Mouse (Mus musculus) large intestine, adult 2 months (tissue): ENCODE data around the gene Gm10181. TPM values are rescaled to one million over a fixed set of nuclear protein-coding genes. Genes with fewer than 3 reads are reported as not detected.
A peak's percentile ranks its signal among the peaks of the same experiment; 100 is the strongest.
"Not testable (repeated sequence)": the region's sequence is repeated elsewhere in the genome, so short reads cannot be mapped to it uniquely, and the experiment has no call there.

Experiments used
- DNase-seq: peaks from one replicate; pipeline ENCODE4 v3.0.0-alpha.2; 2012; ENCODE audit warnings: low read depth, low spot score
- WGBS: fragments of 180-500 bp; shearing (Covaris S2); methylation state at CpG from one replicate; pipeline ENCODE4 v1.1.7; 2018; 5-methylcytosine and 5-hydroxymethylcytosine counted together
- polyA plus RNA-seq: library from polyadenylated mRNA; depleted of rRNA; stranded (reverse); fragments of >200 nt; gene quantifications from 2 replicates; pipeline ENCODE4 v1.2.3, GENCODE M21; 2012; rRNA removed

Gm10181 gene
- not detected in 2 replicates for polyA plus RNA-seq

DNA sequence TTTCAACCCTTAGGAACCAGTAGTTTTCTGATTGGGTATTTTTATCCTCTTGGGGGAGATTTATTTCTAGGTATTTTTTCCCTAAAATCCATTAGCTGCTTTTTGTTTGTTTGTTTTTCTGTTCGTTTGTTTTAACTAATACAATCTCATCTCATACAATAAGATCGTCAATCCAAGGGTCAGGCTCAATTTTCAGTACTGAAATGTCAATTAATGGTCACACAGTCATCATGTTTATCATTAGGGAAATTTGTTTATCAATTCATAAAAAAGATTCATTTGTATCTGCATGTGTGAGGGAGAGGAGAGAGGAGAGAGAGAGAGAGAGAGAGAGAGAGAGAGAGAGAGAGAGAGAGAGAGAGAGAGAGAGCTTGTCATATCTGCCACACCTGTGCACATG lies at the start of gene Gm10181:
Gene Gm10181 (plus strand): TSS at position 301 of the 400 bp plus-strand sequence.
- no peak for DNase-seq
- WGBS = 65% methylated on average over 2 of the region's 2 CpGs

DNA sequence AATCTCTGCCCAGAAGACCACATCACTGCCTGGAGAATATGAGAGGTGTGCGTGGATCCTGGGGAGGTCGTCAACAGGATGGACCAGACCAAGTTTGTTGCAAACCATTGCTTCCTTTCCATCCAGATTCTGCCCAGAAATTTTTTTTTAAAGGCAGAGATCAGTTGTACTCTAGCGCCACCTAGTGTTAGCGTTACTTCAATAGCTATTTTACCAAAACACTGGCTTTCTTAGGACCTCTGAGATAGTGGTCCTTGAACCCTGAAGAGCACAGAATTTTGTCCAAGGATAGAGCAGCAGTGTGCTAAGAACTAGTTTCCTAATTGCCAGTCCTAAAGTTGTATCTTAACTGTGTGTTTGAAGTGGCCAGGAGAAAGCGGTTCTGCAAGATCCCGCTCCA lies 47.6 kb upstream of the Gm10181 start:
- 26% methylated on average over 6 of the region's 6 CpGs for WGBS
- peak; percentile 7 for DNase-seq

DNA sequence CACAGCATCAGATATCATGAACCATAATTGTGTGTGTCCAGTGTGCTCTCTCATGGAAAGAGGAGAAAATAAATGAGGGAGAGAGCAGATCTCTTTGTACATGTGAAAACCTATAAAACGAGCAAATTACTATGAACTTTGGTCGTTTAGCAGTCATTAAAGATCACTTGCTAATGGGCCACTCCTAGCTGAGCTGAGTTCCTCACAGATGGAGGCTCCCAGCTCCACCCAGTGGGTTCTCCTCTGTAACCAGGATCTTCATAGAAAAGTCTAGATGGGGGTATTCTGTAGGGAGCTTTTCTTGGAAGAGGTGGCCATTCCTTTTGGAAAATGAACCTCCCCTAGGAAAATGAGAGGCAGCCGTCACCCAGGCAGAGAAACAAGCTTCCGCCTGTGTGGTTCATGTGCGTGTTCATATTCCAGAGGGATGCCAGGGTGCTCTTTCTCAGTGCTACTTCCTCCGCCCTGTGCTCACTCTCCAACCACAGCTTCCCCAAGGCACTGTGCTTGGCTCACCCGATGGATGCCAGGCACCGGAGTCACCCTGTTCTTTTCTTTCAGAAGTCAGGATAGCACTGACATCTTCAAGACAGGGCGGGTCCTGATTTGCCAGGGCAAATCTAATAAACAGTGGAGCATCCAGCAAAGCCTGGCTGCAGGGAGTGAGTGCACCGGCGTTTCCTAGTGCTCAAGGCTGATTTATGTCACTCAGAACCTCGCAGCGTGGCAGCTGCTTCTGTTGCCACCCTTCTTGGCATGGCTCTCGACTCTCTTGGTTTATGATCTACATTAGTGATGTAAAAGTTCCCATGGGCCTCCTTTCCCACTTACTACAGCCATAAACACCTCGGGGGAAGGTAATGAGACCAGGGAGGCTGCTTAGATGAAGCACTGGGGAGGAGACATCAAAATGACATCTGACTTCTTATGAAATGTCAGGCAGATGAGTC lies 46.8 kb upstream of the Gm10181 start:
- no peak for DNase-seq
- 39% methylated on average over 15 of the region's 15 CpGs for WGBS

DNA sequence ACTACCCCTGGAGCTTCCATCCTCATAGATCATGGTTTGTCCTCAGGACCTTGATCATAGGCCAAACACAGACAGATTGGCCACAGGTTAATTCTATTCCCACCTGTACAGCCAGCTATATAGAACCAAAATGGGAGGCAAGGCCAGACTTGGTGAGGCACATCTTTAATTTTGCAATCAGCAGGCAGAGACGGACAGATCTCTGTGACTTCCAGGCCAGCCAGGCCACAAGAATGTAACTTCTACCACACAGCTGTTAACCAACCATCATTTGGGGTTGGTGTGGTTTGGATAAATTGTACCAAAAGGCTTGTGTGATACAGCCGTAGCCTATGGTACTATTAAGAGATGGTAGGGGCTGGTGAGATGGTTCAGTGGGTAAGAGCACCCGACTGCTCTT lies 44.9 kb upstream of the Gm10181 start:
- no peak for DNase-seq
- WGBS = 87% methylated on average over 3 of the region's 3 CpGs

DNA sequence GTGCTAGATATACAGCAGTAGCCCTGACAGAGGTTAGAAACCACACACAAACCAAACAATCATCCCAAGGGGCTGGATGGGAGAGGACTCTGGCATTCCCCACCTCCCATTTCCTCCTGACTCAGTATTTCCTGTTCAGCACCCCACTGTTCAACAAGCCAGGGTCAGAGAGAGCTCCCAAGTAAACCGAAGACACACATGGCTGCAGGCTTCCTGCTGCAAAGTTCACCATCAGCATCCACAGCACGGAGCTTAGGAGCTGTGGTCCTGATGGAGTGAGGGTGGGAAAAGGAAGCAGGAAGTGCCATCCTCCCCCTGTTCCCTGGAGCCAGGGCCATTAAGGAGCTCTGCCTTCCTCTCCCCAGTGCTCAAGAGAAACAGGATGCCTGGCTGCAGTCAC lies 40.9 kb upstream of the Gm10181 start:
- 37% methylated on average over 2 of the region's 2 CpGs for WGBS
- no peak for DNase-seq

DNA sequence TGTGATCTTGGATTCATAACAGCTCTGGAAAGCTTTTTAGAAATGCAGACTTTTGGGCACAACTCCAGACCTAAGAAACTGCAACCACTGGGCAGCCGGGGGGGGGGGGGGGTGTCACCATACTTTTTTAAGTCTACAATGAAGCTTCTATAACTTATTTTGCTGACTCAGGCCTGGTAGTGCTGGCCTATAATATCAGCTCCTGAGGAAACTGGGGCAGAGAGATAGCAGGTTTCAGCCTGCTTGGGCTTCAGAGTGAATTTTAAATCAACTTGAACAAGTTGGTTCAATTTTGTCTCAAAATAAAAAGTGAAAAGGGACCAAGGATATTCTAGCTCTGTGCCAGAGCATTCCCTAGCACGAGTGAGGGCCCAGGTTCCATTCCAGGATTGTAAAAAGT lies 40.3 kb upstream of the Gm10181 start:
- WGBS = 52% methylated on average over 2 of the region's 2 CpGs
- no peak for DNase-seq

DNA sequence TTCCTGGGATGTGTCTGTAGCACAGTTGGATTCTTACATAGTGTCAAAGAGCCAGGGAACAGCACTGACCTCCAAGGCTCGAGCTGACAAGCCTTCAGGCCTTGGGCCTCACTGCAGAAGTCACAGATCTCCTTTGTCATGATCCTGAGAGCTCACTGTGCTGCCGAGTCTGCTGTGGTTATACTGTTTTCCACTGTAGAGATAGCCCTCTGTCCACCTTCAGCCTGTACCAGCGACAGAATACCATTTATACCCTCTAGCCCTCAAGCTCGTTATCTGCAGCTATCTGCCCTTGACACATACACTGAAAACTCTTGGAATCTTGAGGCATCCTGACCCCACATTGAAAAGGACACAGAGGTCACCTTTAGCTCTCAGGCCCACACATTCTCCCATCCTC lies 37.3 kb upstream of the Gm10181 start:
- WGBS = 51% methylated on average over 4 of the region's 4 CpGs
- DNase-seq = no peak

DNA sequence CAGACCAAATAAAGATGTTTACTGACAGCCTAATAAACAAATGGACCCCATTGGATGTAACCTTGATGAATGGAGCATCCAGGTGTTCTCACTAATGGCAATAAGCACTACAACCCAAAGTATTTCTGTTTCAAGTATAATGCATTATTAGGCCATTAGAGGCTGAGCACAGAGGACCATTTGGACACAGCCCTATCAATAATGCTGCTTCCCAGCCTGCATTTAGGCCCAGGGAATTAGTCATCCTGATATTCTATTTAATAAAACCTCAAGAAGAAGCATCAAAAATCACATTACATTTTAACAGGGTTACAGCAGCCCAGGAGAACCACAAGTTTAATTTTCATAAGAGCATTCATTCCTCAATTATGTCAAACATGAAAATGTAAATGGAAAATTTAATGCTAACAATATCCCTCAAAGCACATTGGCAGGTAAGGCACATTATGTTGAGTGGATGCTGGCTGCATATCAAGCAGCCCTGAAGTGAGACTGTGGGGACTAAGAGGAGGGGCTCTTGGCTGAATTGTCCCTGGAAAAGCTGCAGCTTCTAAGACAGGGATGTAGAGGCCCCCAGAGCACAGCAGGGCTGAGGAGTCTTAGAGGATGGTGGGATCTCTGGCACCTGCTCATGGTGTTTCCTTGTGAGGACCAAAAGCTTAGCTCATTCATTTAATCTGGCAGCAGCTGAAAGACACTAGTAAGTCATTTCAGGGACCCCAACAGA lies 33.4 kb upstream of the Gm10181 start:
- DNase-seq = no peak

DNA sequence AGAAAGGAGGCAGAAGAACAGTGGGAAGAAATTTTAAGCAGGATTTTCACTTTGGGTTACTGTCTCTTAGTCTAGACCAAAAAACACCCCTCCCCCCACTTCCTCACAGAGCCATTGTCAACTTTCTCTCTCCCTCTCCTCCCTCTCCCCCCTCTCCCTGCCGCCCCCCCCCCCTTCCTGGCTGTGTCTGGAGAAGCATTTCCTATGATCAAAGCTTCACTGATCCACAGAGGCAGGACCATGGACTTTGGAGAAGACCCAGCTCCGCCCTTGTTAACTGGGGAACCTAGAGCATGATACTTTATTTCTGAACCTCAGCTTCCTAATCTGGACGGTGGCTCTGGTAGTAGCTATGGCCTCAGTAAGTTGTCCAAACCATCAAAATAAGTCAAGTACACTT lies 30.5 kb upstream of the Gm10181 start:
- no peak for DNase-seq

DNA sequence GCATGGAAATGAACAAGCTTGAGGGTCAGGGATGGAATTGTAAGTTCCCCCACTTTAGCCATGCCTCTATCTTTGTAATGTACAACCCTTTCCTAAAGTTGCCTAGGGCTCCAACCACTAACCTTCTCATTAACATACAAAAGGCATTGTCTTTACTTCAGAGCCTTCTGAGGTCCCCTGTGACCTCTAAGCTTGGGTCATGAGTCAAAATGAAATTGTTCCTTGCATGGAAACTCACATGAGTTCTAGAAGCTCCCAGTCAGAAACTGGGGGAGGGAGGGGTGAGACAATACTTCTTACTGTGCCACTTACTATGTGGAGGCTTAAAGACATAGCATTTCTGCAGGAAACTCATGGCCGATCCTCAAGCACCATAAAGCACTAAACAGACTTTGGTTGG lies 16.6 kb upstream of the Gm10181 start:
- 83% methylated on average over 1 of the region's 1 CpGs for WGBS
- DNase-seq = no peak

More for the DNA sequence above, 30.5 kb upstream of the Gm10181 start:
- WGBS = 53% methylated on average over 2 of the region's 3 CpGs

DNA sequence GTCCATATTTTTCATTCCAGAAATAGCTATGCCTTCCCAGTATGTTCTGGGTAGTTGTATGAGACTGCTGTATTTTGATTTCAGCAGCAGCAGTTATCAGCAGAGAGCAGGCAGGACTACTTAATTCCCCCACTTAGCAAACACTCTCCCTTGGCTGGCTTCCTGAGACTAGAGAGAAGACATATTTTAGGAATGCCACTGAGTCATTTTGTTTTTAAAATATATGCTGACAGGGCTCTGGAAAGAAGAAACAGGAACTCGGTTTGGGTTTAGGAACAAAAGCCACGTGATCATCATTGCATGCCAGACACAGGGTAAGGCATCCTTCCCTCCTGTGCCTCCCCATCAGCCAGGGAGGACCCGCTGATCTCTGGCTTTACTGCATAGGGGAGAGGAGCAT lies 13.2 kb upstream of the Gm10181 start:
- WGBS = 43% methylated on average over 3 of the region's 3 CpGs
- no peak for DNase-seq

DNA sequence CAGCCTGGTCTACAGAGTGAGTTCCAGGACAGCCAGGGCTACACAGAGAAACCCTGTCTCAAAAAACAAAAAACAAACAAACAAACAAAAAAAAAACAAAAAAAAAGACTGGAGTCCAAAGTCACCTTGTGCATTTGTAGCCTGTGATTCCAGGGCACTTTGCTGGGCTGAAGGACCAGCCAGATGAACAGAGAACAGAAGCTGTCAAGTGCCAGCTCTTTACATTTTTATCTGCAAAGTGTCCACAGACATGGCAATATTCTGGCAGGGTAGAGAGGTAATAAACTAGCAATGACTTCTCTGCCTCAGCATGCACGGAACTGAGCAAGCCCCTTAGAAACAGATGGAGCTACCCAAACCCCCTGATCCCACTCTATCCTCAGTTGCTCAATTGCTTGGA lies 12.7 kb upstream of the Gm10181 start:
- WGBS = 54% methylated on average over 1 of the region's 1 CpGs
- no peak for DNase-seq

DNA sequence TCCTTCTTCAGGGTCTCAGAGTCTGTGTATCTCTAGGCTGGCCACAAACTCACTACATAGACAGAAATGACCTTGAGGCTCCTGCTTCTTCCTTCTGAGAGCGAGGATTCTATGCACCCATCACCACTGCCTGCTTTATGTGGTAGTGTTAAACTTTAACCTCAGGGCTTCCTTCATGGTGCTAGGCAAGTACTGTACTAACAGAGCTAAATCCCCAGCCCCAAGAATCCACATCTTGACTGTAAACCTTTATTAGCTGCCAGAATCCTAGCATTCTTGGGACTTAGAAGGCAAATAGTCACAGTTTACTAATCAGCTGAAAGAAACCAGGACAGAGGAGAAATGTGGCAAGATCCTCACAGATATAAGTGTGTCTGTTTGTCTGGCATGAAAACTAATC lies 1.6 kb downstream of the Gm10181 start:
- DNase-seq = no peak
- WGBS = 16% methylated on average over 1 of the region's 1 CpGs

DNA sequence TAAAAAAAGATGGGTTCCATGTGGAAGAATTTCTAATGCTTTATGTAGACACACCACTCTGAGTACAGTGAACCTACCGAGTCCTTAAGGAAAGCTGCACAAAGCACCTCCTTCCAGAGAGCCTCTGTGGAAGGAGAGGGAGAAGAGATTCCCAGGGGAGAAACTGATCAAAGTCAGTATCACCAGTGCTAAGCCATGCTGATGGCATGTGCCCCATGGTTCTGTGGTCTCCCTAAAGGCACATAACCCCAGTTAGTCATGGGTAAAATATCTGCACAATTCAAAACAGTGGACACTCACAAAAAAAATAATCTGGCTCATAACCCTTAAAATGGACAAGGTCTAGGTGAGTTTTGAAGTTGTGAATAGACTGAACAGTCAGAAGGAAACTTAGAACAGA lies 13.7 kb downstream of the Gm10181 start:
- DNase-seq = no peak

DNA sequence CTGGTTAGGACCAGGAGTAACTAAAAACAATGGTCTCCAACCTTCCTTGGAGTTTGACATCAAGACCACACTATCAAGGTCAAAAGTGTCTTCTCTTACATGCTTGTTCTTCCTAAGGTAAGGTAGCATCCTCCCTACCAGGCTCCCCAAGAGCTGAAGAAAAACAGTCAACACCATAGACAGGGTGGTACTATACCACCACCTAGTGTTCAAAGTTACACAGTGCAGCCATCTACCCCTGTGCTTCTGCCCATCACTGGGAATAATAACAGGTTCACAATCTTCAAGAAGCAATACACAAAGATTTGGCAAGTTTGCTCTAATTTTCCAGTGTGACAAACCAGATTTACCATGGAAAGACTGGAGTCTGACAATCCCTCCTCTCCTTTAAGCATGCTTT lies 15.4 kb downstream of the Gm10181 start:
- DNase-seq = no peak

More for the DNA sequence above, 13.7 kb downstream of the Gm10181 start:
- whole genome bisulfite sequencing = 89% methylated on average over 1 of the region's 1 CpGs

DNA sequence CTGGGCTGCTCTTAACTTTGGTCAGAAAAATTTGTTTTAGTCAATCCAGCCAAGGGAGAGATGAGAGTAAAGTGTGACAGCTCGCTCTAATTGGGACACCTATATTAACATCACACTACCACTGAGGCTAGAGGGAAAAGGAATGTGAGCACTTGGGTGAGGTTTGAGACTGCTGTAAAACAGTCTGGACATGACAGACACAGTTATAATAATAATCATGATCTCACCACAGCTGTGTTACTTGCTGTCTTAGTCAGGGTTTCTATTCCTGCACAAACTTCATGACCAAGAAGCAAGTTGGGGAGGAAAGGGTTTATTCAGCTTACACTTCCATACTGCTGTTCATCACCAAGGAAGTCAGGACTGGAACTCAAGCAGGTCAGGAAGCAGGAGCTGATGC lies 34.4 kb downstream of the Gm10181 start:
- DNase-seq = not testable (repeated sequence)
- WGBS = 97% methylated on average over 1 of the region's 1 CpGs

DNA sequence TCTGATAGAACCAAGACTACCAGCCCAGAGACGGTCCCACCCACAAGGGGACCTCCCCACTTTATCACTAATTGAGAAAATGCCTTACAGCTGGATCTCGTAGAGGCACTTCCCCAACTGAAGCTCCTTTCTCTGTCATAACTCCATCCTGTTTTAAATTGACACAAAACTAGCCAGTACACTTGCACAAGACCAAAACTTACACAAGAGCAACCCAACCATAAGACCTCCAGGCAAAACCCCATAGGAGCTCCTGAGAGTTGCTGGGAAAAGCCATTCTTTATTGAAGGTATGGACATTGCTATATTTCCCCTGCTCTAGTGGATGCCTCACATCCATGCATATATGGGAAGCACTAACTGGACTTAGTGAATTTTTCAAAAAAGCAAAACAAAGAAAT lies 34.8 kb downstream of the Gm10181 start:
- no peak for DNase-seq
- 86% methylated on average over 2 of the region's 2 CpGs for WGBS

DNA sequence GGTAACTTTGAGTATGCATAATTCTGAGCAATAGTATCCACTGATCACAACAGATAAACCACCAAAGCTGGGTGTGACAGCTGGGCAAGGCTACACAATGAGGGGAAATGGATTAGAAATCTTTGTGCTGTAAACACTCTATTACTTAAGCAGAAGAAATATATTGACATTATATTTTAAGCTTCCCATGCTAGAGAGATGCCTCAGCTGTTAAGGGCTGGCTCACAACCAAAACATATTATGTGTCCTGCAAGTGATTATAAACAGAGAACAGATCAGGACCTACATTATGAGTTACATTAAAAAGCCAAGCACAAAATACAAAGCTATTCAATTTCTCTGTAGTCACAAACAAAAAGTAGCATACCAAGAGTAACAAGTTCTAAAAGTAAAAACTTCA lies 43.0 kb downstream of the Gm10181 start:
- no peak for DNase-seq

DNA sequence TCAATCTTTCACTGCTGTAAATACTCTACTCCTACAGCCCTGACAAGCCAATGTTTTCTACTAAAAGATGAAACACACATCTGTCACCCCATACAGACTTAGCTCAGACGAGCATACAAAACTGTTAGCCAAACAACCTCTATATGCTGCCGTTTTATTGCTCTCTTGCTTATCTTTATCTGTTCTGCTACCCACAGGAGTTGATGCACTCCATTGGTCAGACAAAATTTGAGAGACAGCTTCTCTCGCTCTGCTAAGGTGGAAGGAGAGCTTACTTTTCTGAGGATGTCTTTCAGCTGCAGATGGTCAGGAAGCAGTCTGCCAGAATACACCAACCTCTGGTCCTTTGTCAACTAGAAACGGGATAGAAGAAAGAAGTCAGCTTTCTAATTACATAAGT lies 43.7 kb downstream of the Gm10181 start:
- DNase-seq = no peak
- 42% methylated on average over 4 of the region's 4 CpGs for WGBS

DNA sequence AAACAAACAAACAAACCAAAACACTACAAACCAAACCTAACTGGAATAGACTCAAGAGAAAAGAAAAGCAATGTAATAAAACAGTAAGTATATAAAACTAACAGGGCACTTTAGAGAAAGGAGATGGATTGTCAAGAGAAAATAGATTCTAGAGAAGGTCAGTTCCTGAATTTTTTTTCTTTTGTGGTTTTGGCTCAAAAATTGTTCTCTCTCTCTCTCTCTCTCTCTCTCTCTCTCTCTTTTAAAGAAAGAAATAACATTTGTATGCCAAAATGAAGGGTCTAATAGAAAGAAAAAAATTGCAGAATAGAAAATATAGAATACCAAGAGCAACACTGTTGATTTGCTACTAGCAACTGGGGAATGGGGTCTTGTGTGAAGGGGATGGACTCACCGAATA lies 49.7 kb downstream of the Gm10181 start:
- no peak for DNase-seq
- 91% methylated on average over 1 of the region's 1 CpGs for WGBS
